Mouse (Mus musculus) heart, adult 2 months (tissue): ENCODE measurements around the gene Aldh3b1.

Experiments used
- CTCF ChIP-seq: fragments of 200-600 bp; IDR thresholded peaks from 2 replicates; pipeline ENCODE4 v1.8.1; 2022; ENCODE audit warnings: antibody characterized with exemption, mild to moderate bottlenecking, moderate library complexity
- POLR2A ChIP-seq: fragments of 200-500 bp; IDR thresholded peaks from 2 replicates; pipeline ENCODE4 v1.6.1; 2011; ENCODE audit warnings: mild to moderate bottlenecking, low read depth, low read length, control low read depth; ENCODE audit not compliant: insufficient read depth

DNA sequence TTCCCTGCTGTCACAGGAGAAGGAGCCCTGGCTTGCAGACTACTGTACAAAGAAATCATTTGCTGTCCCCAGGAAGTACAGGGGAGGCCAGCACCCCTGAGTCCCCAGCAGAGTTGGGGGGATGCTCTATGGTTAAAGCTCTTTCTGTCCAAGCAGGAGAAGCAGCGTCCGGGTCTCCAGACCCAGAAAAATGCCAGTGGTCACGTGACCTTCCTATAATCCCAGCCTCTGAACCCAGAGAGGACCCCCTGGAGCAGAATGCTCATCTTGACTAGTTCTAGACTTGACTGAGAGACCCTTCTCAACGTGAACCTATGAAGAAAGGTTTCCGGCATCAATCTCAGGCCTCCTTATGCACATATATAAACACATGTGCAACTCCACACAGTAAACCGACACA, 3.7 kb downstream of the Aldh3b1 start:
- TF ChIP-seq POLR2A = no peak
- no peak for TF ChIP-seq CTCF
